Mouse (Mus musculus): ENCODE results near the gene Gm3854.

GRCm38 (mm10) chr7:6362268-6363046 is 18.9 kb downstream of the Gm3854 start:
- no peak for TF ChIP-seq TAL1 (IDR thresholded peaks at IDR 0.05; ENCODE audit: low read length)
- TF ChIP-seq GATA1 (IDR thresholded peaks at IDR 0.05; ENCODE audit: low read length): no peak
